In genomic region chr1:54825718-54826425, GRCm38 (mm10) we compare ENCODE assay signal across 15 mouse cellular contexts.
DNase-seq lines count a peak whose midpoint lies in the region; ATAC-seq and TF ChIP-seq lines count a peak whose summit lies in the region.
"Had no signal": no experiment of that assay in that cellular context is flagged by ENCODE, and none has a peak within 500 bp of the region (broad histone marks: within the 10 kb centered on the region; RNA-seq: fewer than 3 reads in every experiment).

No protein-coding gene starts in this region.

- no peak overlapping the region for H3K4me2 ChIP-seq in heart, embryonic 12.5 days
- H3K4me2 ChIP-seq in kidney, embryonic 16.5 days (replicated peaks; ENCODE audit: low read depth, low read length), result no peak overlapping the region
- no peak overlapping the region for H3K4me2 ChIP-seq in stomach, embryonic 15.5 days
- no peak overlapping the region for H3K4me2 ChIP-seq in stomach, postnatal 0 days (replicated peaks; ENCODE audit: low read depth)
- H3K4me2 ChIP-seq: hindbrain, embryonic 14.5 days; liver, embryonic 13.5 days; neural tube, embryonic 13.5 days had no signal

- no peaks in the 10 kb centered on the region for H3K27me3 ChIP-seq in heart, embryonic 12.5 days (replicated peaks)
- H3K27me3 ChIP-seq in kidney, embryonic 16.5 days (ENCODE audit: insufficient read depth, low read length), result no peaks in the 10 kb centered on the region
- no peaks in the 10 kb centered on the region for H3K27me3 ChIP-seq in stomach, embryonic 15.5 days (replicated peaks)
- no peaks in the 10 kb centered on the region for H3K27me3 ChIP-seq in stomach, postnatal 0 days (ENCODE audit: control insufficient read depth, insufficient read depth, low read length)
- H3K27me3 ChIP-seq: liver, embryonic 13.5 days; neural tube, embryonic 13.5 days had no signal

- intact Hi-C loops in heart, postnatal 10 days (cut with DNase I), result no loop called here

- peak overlapping the region; percentile 24 for H3K27ac ChIP-seq in heart, embryonic 12.5 days (ENCODE audit: poor library complexity, severe bottlenecking)
- H3K27ac ChIP-seq in kidney, embryonic 16.5 days (ENCODE audit: low read length), result no peak overlapping the region
- no peak overlapping the region for H3K27ac ChIP-seq in stomach, embryonic 15.5 days
- H3K27ac ChIP-seq in stomach, postnatal 0 days (replicated peaks), result no peak overlapping the region
- H3K27ac ChIP-seq: forebrain, embryonic 10.5 days; hindbrain, embryonic 14.5 days; liver, embryonic 13.5 days; macrophage; neural tube, embryonic 13.5 days had no signal

- no peak for TF ChIP-seq EP300 in stomach, postnatal 0 days (optimal IDR thresholded peaks at IDR 0.05)

- peak; percentile 22; the same call in 1 of the 2 replicates for ATAC-seq in heart, embryonic 12.5 days (ENCODE audit: insufficient number of reproducible peaks, low FRiP score)
- 0 out of 2 replicates have a peak, but pooled peaks have one; percentile 17 for ATAC-seq in kidney, embryonic 16.5 days (ENCODE audit: low FRiP score, low TSS enrichment)
- 0 out of 2 replicates have a peak, but pooled peaks have one; percentile 16 for ATAC-seq in stomach, embryonic 15.5 days (ENCODE audit: insufficient read depth, low FRiP score, low read depth)
- no peak; the same call in 1 of the 2 replicates for ATAC-seq in stomach, postnatal 0 days (ENCODE audit: low FRiP score, low TSS enrichment)
- ATAC-seq in megakaryocyte-erythroid progenitor cell, adult 5-6 weeks (replicated peaks; ENCODE audit: low FRiP score, low TSS enrichment, poor library complexity, severe bottlenecking), result peak; percentile 34; the same call in 1 of the 2 replicates

- no peak for DNase-seq in heart, postnatal 10 days
- DNase-seq in kidney, postnatal 4 days, result no peak
- no peak for DNase-seq in stomach, postnatal 0 days (ENCODE audit: low spot score)
- DNase-seq in retina, embryonic 14.5 days (ENCODE audit: low spot score), result no peak
- DNase-seq: layer of hippocampus, adult 9-11 months; liver, embryonic 13.5 days; thymus, postnatal 14 days had no signal

- WGBS in heart, embryonic 12.5 days, result 56% methylated on average over 6 of the region's 6 CpGs
- WGBS in kidney, embryonic 16.5 days, result 55% methylated on average over 6 of the region's 6 CpGs
- WGBS in stomach, embryonic 15.5 days, result 65% methylated on average over 6 of the region's 6 CpGs
- 73% methylated on average over 6 of the region's 6 CpGs for WGBS in stomach, postnatal 0 days

- no peaks in the 10 kb centered on the region for H3K9me3 ChIP-seq in heart, embryonic 12.5 days (replicated peaks)
- no peaks in the 10 kb centered on the region for H3K9me3 ChIP-seq in kidney, embryonic 16.5 days (ENCODE audit: low read length)
- no peaks in the 10 kb centered on the region for H3K9me3 ChIP-seq in stomach, embryonic 15.5 days
- no peaks in the 10 kb centered on the region for H3K9me3 ChIP-seq in stomach, postnatal 0 days (ENCODE audit: control insufficient read depth, low read length)
- H3K9me3 ChIP-seq: forebrain, embryonic 10.5 days; liver, embryonic 13.5 days; neural tube, embryonic 13.5 days had no signal

- no peaks in the 10 kb centered on the region for H3K36me3 ChIP-seq in heart, embryonic 12.5 days
- H3K36me3 ChIP-seq in kidney, embryonic 16.5 days (ENCODE audit: insufficient read depth, low read length), result no peaks in the 10 kb centered on the region
- no peaks in the 10 kb centered on the region for H3K36me3 ChIP-seq in stomach, embryonic 15.5 days
- no peaks in the 10 kb centered on the region for H3K36me3 ChIP-seq in stomach, postnatal 0 days (ENCODE audit: control insufficient read depth, insufficient read depth, low read length)
- H3K36me3 ChIP-seq: forebrain, embryonic 10.5 days; liver, embryonic 13.5 days; neural tube, embryonic 13.5 days had no signal

- TF ChIP-seq CTCF in stomach, postnatal 0 days (IDR thresholded peaks at IDR 0.05; ENCODE audit: low read depth), result no peak

- H3K4me3 ChIP-seq in heart, embryonic 12.5 days, result no peak overlapping the region
- no peak overlapping the region for H3K4me3 ChIP-seq in kidney, embryonic 16.5 days (ENCODE audit: low read length)
- no peak overlapping the region for H3K4me3 ChIP-seq in stomach, embryonic 15.5 days (replicated peaks)
- H3K4me3 ChIP-seq in stomach, postnatal 0 days (ENCODE audit: low read depth, low read length), result no peak overlapping the region
- H3K4me3 ChIP-seq: forebrain, embryonic 10.5 days; liver, embryonic 13.5 days; neural tube, embryonic 13.5 days had no signal

- no peak overlapping the region for H3K9ac ChIP-seq in heart, embryonic 12.5 days
- H3K9ac ChIP-seq in kidney, embryonic 16.5 days (replicated peaks; ENCODE audit: low read length), result no peak overlapping the region
- H3K9ac ChIP-seq in stomach, embryonic 15.5 days, result no peak overlapping the region
- H3K9ac ChIP-seq in stomach, postnatal 0 days (ENCODE audit: low read length), result no peak overlapping the region
- H3K9ac ChIP-seq: hindbrain, embryonic 14.5 days; liver, embryonic 13.5 days; neural tube, embryonic 13.5 days had no signal

- peaks cover 36% of the 10 kb centered on the region for H3K4me1 ChIP-seq in heart, embryonic 12.5 days (replicated peaks)
- peaks cover 14% of the 10 kb centered on the region; the same call in 1 of the 2 replicates for H3K4me1 ChIP-seq in kidney, embryonic 16.5 days (ENCODE audit: insufficient read depth, low read length)
- H3K4me1 ChIP-seq in stomach, embryonic 15.5 days, result peaks cover 10% of the 10 kb centered on the region
- H3K4me1 ChIP-seq in stomach, postnatal 0 days (replicated peaks; ENCODE audit: control insufficient read depth, insufficient read depth), result peaks cover 3% of the 10 kb centered on the region; the same call in 1 of the 2 replicates
